Mouse (Mus musculus) thymus, postnatal 10 days (tissue): ENCODE results near the gene Doc2g.
"Not testable (repeated sequence)": the region's sequence is repeated elsewhere in the genome, so short reads cannot be mapped to it uniquely, and the experiment has no call there.

Experiments
- DNase-seq, 2 experiments: peaks; one replicate each; pipeline ENCODE4 v3.0.0; 2021; ENCODE audit warnings: low spot score in 2 of 2

The Doc2g gene

DNA sequence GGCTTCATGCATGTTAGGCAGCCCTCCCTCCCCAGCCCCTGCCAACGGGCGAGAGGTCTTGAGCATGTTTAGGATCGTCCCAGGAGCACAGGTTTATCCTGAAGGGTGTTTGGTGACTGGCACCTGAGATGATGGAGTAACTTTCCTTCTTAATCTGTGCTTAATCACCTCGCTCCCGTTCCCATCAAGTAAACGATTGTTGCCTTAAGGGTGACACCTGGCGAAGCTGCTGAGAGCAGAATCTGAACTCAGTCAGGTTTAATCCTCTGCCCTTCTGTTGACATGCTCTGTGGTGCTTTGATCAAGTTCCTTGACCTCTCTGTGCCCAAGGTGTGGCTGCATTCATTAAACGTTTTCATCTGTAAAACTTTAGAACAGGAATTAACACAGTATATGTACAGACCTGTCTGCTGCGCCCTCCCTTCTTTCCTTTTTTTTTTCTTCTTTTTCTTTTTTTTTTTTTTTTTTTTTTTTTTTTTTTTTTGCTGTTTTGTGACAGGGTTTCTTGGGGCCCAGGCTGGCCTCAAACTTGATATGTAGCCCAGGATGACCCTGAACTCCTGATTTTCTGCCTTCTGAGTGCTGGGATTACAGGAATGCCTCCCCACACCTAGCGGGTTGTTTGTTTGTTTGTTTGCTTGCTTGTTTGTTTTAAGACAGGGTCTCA lies 14.9 kb downstream of the Doc2g start:
- DNase-seq = no peak

- peak in 1 of 2 experiments; percentile 57 for DNase-seq
These were observed 15.8 kb downstream of the Doc2g start for GRCm38 (mm10) chr19:4018743-4019583.

DNA sequence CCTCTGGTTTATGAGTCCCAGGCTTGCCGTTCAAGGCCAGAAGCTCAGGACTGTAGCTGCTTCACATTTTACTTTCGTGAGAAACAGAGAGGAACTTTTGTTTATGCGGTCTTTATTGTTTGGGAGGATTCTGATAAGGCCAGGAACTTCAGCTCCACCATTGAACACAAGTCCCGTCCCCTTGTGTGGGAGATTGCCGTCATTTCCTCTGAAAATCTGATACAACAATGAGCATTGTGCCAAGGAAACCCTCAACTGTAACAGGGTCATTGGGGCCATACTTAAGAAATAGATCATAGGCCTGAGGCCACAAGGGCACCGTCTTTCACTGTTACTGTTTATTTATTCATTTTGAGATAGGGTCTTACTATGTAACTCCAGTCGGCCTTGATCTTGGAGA lies 20.1 kb downstream of the Doc2g start:
- DNase-seq = no peak

- DNase-seq = no peak
These were observed 24.5 kb downstream of the Doc2g start for GRCm38 (mm10) chr19:4027576-4027975.

- no peak for DNase-seq
These were observed 29.6 kb downstream of the Doc2g start for GRCm38 (mm10) chr19:4032668-4033067.

DNA sequence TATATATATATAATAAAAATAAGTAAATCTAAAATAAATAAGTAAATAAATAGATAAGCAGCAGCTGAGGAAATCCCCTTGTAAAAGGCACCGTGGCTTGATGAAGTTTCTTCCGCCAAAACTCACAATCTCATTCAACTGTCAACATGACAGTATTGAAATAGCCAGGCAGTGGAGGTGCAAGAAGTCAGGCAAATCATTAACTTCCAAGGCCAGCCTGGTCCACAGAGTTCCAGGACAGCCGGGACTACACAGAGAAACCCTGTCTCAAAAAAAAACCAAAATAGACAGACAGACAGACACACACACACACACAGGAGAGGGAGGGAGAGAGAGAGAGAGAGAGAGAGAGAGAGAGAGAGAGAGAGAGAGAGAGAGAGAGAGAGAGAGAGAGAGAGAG lies 30.2 kb downstream of the Doc2g start:
- DNase-seq = no peak

- DNase-seq = no peak
These were observed 30.6 kb downstream of the Doc2g start for GRCm38 (mm10) chr19:4033742-4034141.

DNA sequence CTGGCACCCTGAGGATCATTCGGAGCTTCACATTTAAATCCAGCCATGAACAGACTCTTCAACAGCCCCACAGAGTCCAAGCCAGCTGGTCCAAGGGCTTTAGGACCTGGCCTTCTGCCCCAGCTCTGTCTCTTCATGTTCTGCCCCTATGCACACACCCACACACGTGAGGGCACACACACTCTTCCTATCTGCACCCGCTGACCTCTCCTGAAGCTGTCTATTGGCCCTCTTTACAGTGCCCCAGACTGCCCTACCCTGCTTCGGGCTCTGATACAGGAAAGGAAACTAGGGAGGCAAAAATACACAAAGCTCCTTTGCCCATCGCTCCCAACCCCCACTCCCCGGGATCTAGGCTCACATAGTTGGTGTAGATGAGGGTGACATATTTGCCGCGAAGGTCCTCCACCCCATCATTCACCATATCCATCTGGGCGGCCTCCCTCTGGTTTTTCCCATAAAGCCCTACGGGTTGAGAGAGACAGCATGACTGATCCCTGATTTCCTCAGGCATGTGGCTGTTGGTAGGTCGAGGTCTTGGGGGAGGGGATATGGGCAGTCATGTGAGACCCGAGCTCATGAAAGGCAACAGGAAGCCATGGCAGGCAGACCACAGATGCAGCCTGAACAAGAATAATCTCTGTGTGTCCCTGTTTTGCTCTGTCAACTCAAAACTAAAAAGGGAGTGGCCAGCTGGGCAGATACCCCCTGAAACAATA lies 33.4 kb downstream of the Doc2g start:
- no peak for DNase-seq

DNA sequence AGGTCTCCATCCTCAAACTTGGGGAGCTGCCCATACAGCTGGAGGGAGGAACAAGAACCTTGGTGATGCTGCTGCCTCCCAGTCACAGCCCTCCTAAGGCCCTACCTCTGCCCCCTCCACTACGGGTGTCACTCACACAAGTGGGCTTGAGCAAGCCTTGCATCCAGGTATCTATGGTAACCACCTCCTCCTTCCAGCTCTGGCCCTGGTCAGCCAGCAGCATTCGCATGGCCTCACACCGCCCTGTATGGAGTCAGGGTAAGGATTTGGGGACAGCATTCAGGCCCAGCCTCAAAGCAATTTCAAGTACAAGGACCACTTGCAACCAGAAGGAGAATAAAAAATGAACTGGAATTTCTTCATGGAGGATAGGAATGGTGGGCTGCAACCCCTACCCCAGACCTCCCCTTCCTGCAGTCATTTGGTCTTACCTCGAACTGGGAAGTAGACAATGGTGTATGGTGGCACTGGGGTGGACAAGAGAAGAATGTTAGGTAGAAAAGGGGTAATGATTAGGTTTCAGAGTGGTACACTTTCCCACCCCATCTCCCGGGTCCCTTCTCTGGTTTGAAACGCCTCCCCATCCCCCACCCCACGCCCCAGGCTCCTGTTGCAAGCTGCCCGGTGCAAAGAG lies 34.2 kb downstream of the Doc2g start:
- DNase-seq = not testable (repeated sequence)

GRCm38 (mm10) chr19:4037788-4038232 lies 34.7 kb downstream of the Doc2g start, which contains the start of gene Gstp1:
Gene Gstp1, minus strand, starts transcription at chr19:4037985.
- DNase-seq = peak; percentile 81 to 85

GRCm38 (mm10) chr19:4040941-4041340 lies 37.8 kb downstream of the Doc2g start:
- DNase-seq = not testable (repeated sequence)

GRCm38 (mm10) chr19:4041500-4041899 lies 38.4 kb downstream of the Doc2g start:
- DNase-seq = not testable (repeated sequence)

- DNase-seq = no peak
These were observed 39.0 kb downstream of the Doc2g start for GRCm38 (mm10) chr19:4042124-4042523.

GRCm38 (mm10) chr19:4044109-4044508 lies 41.0 kb downstream of the Doc2g start:
- not testable (repeated sequence) for DNase-seq

DNA sequence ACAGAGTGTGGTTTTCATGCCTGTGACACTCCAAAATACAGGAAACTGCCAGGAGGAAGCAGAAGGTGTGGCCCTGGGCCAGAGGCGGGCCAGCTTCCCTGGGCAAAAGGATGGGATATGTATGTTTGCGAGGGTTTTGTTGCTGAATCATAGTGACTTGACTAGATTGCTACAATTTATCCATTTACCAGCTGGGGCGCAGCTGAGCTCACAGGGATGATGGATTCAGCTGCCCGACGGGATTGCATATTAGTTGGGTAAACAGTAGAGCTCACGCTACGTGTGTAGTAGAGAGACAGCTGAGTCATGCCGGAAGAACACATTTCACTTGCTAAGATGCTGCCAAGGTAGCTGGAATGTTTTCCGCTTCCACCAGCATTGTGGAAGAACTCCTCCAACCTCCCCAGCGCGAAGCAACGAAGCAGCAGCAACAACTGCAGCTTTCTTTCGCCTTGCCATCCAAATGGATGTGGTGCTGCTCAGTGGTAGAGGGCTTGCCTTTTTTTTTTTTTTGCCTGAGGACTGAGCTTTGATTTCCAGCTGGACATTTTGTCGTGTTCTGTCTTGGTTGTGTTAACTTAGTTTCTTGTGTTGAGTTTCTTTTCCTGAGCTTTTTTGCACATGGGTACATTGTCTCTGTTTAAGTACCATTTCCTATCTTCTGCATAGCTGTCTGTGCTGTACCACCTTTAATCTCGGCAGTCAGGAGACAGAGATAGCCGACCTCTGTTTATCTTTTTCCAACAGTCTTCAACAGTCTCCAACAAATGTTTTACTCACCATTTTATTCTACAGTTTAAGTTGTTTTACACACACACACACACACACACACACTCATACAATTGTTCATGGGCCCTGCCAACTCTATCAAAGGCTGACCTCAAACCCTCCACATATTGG lies 43.1 kb downstream of the Doc2g start, which contains the start of gene Gstp2:
Gene Gstp2 (minus strand): TSS at position 58 of the 900 bp plus-strand sequence.
- no peak for DNase-seq

GRCm38 (mm10) chr19:4046866-4047254 lies 43.7 kb downstream of the Doc2g start:
- no peak for DNase-seq

DNA sequence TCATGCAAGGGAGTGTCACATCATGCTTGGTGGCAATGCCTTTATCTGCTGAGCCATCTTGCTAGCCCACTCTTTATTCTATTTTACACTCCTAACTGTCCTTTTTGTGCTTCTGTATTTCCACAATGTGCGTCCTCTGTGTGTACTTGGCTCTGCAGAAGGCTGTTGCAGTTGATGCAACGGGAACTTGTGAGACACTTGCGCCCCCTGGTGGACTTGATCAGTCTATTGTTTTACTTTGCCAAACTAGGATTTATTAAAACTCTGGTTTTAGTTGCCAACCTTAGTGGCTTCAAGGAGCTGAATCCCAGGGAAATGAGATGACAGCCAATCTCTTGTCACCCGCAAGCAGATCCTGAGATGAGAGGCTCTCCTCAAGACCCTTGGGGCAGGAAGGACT lies 44.7 kb downstream of the Doc2g start:
- peak; percentile 58 to 90 for DNase-seq

- not testable (repeated sequence) for DNase-seq
These were observed 46.0 kb downstream of the Doc2g start for GRCm38 (mm10) chr19:4049069-4049468.

GRCm38 (mm10) chr19:4051016-4051415 lies 47.9 kb downstream of the Doc2g start:
- DNase-seq = no peak

DNA sequence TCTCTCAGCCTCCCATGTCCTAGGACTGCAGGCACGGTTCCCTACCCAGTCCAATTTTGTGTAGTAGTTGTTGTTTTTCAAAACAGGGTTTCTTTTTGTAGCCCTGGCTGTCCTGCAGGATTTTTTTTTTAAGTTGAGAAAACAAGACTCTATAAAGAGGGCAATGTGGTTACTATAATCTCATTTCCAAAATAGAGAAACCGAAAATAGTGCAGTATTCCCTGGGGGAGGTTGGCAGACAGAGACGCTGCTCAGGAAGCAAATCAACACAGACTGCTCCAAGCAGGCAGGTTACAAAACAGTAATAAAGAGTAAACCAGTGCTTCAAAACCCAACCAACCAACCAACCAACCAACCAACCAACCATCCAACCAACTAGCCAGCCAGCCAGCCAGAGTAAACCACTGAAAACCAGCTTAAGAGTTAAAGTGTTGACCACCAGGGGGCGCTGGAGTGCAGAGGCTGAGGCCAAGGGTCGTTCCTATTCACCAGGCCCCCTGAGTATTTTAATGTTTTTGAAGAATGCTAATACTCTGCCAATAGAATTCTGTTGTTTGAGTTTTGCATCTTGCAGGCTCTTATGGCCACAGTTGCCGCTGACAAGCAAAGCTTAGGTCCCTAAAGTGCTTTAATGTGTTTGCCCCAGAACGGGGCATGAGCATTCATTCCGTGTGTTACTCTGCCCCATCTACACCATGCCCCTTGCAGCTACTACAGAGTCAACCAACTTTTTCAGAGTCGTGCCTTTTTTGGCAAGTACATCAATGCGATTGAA lies 48.8 kb downstream of the Doc2g start:
- peak; percentile 42 to 87 for DNase-seq
